Mouse (Mus musculus) hindlimb bud, embryonic 11.5 days (tissue): Measurements from ENCODE around the gene Zfp704.

Experiments used
- DNase-seq: peaks from one replicate; pipeline ENCODE4 v3.0.0-alpha.2; 2012; ENCODE audit warnings: low read depth, low spot score; ENCODE audit errors: extremely low spot score

Zfp704 gene

GRCm38 (mm10) chr3:9609581-9610341, at the start of gene Zfp704:
Gene Zfp704 (minus strand): TSS chr3:9610085.
- DNase-seq, result peak; percentile 79

DNA sequence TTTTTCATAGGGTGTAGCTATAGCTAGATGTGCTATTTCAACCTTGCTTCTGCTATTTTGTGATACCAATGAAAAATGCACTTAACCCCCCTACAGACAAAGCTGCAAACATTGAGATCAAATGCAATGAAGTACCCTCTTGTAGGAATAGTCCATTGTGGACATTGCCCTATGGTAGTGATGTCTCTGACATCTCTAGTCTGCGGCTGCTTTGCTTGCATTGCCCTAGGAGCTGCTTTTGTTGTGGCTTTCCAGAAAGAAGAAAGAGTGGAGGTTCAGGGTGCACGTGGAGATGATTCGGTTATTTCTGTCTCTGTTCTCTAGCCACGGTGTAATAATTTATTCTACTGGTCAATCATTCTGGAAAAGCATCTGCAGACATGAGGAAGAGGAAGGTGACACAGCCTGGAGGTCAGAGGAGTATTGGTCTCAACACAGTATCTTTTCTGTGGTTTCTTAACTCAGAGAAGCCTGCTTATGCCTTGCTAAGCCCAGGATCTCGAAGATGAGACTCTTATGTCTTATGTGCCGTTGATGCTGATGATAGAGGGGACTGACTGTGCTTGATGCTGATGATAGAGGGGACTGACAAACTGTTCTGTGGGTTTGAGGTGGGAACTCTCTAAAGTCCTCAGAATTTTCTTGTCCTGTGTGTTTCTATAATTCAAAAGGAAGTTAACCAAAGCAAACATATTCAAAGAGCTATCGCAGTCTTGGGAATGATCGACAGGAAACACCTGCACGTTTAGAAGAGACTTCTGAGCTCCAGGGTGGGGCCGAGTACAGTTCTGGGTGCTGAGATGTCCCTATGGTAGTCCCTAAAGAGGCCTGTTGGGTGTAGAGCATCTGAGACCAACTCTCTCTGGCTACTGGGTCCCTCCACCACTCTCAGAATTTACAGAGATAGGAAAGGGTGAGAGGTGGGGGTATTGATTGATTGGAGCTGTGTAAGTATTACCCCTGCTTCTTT, 23.4 kb upstream of the Zfp704 start:
- no peak for DNase-seq

GRCm38 (mm10) chr3:9629951-9630350, 20.1 kb upstream of the Zfp704 start:
- no peak for DNase-seq

- DNase-seq, result no peak
Observed at GRCm38 (mm10) chr3:9628041-9628440, 18.2 kb upstream of the Zfp704 start.

- DNase-seq, result no peak
Observed at GRCm38 (mm10) chr3:9626149-9626548, 16.3 kb upstream of the Zfp704 start.

DNA sequence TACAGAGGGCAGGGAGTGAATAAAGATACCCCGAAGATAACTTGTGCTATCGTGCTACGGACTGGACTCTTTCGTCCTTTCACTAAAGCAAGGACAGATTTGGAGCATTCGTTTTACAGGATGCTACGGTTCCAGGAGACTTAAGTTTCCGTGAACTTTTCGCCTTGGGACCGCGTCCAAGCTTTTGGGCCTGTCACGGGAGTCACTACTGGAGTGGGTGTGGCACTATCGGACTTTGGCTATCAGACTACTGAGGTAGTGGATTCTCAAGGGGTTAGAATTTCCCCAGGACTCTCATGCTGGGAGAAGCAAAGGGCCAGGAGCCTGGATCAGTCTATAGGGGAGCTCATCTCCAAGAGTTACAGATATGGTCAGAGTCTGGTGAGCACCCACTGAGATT, 10.7 kb upstream of the Zfp704 start:
- DNase-seq, result no peak

- DNase-seq, result no peak
Observed at GRCm38 (mm10) chr3:9619562-9620275, 9.8 kb upstream of the Zfp704 start.

DNA sequence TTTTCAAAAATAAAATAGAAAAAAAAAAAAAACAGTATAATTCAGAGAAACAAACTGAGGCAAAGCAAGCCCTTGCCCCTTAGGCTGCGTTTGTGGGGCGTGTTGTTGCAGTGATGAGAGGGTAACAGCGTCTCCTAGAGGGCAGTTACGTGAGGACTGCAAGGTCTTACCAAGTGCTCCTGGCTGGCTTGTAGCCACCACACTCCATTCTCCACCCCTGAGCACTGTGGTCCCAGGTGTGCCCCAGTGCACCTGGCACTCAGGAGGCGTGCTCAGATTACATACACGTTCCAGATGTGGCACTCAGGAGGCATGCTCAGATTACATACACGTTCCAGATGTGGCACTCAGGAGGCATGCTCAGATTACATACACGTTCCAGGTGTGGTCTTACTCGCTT, 7.2 kb upstream of the Zfp704 start:
- DNase-seq, result no peak

- DNase-seq, result no peak
Observed at GRCm38 (mm10) chr3:9614676-9615075, 4.8 kb upstream of the Zfp704 start.

GRCm38 (mm10) chr3:9614011-9614410, 4.1 kb upstream of the Zfp704 start:
- no peak for DNase-seq

GRCm38 (mm10) chr3:9611226-9611625, 1.3 kb upstream of the Zfp704 start:
- DNase-seq, result no peak

- no peak for DNase-seq
Observed at GRCm38 (mm10) chr3:9610426-9610825, 541 bp upstream of the Zfp704 start.

DNA sequence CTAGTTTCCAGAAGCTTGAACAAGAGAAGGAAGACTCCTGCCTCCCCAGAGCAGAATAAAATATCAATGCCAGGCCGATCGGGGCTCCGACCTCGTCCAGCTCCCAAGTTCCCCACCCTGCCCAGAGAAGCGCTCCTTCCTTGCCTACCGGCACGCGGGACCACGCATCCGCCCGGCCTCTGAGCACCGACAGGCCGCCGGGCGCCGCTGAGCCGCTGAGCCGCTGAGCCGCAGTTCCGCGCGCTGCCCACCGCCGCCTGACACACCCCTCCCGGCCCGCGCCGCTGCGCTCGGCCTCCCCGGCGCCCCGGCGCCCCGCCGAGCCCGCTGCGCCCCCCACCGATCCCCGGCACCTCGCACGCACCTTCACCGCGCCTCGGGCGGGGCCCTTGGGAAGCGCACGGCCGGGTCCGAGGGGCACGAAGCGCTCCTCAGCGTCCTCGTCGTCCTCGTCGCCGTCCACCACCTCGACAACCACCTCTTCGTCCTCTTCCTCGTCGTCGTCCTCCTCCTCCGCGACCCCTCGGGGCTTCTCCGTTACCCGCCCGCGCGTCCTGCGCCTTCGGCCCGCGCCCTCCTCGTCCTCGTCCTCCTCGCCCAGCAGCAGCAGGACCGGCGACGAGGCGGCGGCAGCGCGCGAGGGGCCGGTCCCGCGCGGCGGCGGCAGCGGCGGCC, 842 bp downstream of the Zfp704 start:
- DNase-seq, result no peak

DNA sequence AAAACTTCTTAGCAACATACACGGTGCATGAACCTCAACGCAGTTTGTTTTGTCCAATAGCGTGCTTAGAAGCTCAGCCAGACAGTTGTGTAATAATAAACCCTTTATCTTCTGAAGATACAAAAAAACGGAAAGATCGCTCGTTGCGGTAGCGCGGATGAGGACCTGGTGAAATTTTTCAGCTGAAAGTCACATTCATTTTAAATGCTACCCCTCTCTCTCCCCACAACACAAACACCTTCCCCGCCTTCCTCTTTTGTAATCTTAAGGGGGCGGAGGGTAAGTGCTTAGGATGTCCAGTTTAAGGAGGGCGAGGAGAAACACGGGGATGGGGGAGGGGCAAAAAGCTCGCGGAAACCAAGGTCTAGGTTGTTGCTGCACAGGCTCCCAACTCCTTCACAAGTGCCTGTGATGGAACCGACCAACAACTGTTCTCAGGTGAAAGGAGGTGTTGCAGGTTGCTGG, 1.4 kb downstream of the Zfp704 start:
- no peak for DNase-seq

DNA sequence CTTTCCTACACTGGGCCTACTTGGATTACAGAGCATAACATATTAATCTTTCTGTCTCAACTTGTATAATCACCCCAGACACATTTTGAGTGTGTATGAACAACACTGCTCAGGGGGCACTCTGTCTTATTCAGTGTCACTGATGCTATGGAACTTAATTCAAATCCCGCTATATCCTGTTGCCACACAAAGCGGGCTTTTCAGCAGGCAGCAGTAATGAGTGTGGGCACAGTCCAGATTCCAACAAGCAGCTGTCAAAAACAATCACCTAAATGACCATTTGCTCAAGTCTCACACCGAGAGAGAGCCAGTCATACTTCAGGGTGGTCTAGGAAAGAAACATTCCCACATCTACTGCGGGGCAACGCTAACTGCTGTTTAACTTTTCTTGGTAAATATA, 2.2 kb downstream of the Zfp704 start:
- DNase-seq, result no peak

DNA sequence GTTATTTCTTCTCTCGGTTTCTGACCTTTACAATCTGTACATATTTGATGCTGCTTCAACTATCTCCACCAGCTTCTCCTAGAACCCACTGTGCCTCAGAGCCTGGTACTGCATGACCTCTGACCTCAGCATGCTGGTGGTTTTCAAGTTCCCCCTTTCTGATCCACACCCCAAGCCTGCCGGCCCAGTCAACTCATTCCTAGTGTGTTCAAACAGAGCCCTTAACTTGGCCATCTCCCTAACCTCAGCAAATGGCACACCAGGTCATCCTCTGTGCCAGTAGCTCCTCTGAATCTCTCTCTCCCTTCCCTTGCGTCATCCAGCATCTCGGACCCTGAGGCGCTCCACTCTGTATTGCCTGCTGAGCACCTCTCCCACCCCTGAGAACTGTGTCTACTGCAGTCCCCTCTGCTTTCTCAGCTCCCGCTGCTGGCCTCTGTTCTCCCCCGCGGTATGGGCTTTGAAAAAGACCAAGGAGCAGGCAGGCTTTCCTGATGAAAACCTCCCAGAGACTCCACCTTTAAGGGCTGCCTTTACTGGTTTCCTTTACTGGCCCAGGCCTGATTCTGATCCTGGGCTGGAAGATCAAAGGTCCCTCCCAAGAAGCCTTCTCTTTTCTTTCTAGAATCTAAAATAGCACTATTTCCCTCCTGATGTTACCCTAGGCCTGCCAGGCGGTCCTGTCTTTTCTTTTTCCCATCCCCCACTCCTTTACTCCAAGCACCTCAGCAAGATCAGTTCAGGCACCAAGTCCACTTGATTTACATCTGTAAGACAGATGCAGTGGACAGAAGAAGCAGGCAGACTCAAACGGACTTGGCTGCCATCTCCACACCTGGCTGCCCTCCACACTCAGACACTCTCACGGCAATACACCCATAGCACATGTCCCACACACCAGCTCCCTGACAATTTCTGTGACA, 3.8 kb downstream of the Zfp704 start:
- DNase-seq, result no peak

- no peak for DNase-seq
Observed at GRCm38 (mm10) chr3:9604941-9605340, 4.9 kb downstream of the Zfp704 start.

DNA sequence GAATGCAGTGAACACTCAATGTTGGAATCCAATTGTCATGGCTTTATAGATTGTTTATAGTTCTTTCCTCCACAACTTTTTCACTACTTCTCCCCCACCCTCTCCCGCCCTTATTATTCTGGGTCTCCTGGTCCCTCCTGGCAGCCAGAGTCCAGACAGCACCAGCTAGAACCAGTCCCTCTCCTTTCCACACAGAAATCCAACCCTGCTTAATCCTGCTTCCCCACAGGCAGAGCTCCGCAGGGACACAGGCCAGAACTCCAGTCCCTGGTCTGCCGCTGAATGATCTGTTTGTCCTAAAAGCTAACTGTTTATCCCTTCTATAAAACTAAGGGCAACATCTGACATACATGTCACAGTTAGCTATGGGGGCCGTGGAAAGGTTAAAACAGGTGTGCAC, 6.0 kb downstream of the Zfp704 start:
- DNase-seq, result no peak

DNA sequence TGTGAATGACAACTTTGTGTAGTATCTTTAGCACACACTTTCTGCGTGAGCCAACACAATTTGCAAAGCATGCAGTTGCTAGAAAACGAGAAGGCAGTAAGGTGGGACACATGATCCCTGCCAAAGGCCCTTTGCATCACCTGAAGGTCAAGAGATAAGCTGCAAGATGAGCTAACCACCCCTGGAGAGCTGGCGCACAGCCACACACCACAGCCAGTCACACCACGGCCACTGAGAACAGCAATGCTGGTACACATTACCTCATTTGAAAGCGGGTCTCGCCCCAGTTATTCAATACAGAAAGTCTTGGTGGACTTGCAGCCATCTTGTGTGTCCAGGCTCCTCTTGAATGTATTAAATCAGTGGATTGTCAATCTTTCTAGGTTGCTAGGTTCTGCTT, 9.3 kb downstream of the Zfp704 start:
- DNase-seq, result no peak
